Mouse (Mus musculus) kidney, postnatal 14 days (tissue): ENCODE measurements around the gene Lrba.

ENCODE experiments used
- DNase-seq: peaks from one replicate; pipeline ENCODE4 v3.0.0; 2022; ENCODE audit warnings: mixed read lengths

Gene Lrba

DNA sequence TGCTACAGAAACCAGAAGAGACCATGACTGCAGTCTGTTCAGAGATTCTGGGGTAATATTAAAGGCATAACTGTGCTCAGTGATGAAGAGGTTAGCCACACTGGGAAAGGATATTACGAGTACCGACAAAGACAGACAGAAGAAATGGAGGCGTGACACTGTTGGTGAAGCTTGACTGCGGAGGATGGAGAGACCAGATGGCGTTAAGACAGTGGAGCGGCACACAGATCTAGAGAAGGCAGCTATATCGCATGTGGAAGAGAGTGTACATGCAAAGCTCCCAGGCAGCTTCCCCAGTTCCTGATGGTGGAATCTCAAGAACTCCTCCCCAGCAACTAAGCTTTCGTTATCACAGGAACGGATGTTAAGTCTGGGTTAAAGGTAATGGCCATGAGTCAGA is 579.8 kb downstream of the Lrba start:
- DNase-seq, result no peak

DNA sequence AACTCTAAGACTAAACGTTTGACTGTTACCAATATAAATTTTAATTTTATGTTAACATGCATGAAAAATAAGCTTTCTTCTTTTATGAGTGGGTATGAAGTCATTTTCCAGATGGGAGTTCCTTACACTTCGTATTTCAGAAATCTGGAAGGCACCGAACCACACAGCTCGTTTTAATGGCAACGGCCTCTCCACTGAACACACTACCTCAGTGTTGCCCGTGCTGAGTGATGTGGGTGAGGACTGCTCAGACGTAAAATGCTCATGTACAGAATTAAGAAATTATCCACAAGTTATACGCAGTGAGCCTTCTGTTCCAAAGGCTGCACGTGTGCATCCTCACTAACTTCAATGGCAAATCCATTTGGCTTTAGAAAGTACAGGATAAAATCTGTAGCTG is 582.4 kb downstream of the Lrba start:
- no peak for DNase-seq

DNA sequence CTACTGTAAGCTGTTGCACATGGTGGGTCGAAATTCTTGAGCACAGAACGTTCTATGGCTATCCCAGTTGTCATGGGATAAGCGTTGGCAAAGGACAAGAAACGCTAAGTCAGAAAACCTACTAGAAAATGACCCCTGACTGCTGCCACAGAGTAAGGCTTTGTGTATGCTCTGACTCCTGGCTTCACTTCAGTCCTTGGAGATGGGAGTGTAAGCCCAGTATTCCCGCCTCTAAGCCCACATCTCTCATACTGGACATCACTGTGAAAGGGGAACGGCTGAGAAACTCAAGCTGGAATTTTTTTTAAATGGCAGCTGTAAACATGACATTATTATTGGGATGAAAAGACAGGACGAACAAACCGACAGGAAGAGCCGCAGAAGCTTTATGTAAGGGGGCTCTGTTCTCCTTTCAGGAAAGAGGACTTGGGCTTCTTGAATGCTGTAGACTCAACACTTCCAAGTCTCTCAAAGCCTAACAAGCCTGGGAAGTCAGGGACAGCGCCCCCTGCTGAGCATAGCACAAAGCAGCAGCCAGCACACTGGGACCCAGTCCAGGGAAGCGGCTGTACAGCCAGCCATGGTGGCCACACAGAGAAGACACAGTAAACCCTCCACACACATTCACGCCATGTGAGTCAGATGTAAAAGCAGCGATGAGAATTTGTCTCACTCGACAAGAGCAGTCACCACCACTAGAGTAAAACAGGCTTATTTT is 583.4 kb downstream of the Lrba start:
- peak; percentile 27 for DNase-seq

DNA sequence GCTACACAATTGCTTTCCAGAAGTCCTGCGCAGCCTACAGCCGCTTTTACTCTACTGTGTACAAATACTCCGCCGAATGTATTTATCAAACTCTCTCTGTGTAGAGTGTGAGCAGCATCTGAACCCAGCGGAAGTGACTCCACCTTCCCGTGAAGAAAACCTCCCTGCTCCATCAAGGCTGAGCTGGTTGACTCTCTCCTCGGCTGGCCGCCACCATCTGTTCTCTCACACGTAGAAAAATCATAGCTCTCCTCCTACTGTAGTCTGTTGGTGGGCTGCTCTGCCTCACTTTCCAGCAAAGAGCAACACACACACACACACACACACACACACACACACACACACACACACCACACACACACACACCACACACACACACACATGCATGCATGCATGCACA is 584.7 kb downstream of the Lrba start:
- DNase-seq, result no peak

DNA sequence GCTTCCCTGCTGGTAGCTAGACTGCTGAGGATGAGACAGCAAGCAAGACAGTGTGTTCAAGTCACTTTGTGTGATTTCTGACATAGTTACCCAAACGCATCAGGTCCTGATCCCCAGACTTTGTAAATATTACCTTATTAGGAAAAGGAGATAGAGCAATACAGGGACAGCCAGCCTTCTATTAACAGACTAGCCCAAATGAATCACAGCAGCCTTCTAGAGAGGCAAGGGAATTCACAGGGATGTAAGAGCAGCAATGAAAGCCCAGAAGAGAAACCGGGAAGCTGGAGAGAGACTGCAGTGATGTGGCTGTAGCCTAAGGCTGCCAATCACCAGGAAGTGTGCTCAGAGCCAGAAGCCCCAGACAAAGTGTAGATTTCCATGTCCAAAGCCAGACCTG is 585.2 kb downstream of the Lrba start:
- DNase-seq, result no peak

DNA sequence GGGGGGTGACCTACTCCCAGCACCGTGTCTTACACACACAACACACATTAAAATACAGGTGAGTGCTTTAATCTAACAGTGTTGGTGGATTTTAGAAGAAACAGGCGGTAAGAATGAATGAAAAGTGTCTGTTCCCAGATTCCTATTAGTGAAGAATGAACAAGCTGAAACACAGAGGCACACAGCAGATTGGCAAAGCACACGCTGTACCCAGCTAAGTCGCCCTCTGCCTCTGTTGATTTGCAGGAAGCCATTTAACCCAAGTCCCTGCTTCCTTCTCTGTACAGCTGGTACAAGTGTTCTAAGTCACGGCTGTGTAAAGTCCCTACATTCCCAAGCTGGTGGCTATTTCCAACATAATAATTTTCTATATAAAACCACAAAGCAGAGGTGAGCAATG is 586.4 kb downstream of the Lrba start:
- no peak for DNase-seq

DNA sequence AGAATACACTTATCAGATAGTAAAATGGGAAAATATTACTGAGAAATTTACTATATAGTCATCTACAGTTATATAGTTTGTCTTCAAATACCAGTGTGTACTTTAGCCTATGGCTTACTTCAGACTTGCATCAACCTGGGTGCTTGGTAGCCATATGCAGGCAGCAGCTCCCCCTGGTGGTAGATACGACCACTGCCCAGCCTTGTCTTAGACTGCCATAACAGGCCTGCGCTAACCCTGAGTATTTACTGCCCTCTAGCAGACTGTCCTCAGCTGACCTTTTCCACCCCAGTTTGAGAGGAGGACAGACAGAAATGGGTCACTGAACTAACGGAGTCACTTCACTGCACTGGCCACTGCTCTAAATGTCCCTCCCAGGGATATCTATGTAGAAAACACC is 588.2 kb downstream of the Lrba start:
- peak; percentile 89 for DNase-seq

DNA sequence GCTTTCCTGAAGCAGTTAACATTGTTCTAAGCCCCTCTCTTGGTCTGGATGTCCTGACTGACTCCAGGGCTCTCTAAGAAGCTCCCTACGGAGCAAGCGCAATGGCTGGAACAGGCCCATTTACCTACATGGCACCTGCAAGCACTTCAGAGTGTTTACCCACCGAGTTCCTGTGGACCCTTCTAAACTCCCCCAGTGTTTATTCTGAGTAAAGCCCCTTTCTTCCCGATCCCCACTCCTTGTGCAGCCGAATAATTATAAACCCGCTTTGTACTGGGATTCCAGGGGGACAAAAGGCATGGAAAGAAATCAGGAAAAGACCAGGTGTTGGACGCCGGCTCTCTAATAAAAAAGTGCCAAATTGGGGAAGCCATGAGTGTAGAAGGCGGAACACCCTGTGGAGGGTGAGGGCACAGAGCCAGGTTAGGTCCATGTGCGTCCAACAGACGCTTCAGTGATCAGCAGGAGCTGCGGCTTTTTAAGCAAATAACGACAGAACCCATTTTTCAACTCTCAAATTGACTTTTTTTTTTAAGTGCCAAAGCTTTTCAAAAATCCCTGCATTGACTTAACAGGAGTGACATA is 593.6 kb downstream of the Lrba start:
- no peak for DNase-seq

DNA sequence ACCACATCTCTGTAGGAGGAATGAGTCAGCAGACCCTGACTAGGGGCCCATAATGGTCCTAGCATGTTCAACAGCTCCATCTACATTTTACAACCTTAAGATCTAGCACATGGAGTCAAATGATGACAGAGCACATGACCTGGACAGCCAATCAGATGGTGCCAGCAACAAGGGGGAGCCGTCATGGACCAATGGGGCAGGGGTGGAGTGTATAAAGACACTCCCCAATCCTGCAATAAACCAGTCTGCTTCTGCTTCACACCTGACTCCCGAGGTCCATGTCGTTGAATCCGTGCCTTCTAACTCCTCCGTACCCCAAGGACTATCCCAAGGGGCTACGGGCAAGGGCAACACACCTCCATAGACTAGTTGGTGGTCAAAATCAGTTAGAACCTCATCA is 594.9 kb downstream of the Lrba start:
- no peak for DNase-seq

DNA sequence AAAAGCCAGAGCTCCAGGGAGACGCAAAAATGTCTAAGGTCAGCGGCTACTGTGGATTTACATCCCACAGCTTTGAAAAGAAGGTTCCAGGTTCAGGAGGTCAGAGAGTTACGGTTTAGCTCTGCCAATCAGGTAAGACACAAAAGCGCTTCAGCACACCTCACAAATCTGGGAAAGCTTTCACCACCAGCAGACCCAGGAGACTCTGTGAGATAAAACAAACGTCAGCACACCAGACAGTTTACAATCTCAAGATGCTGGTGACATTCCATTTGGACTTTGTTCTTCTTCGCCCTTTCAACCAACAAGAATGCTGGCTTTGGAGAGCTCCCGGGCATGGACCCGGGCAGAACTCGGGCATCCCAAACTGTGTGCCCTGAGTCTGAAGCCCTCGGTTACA is 595.9 kb downstream of the Lrba start:
- peak; percentile 40 for DNase-seq

DNA sequence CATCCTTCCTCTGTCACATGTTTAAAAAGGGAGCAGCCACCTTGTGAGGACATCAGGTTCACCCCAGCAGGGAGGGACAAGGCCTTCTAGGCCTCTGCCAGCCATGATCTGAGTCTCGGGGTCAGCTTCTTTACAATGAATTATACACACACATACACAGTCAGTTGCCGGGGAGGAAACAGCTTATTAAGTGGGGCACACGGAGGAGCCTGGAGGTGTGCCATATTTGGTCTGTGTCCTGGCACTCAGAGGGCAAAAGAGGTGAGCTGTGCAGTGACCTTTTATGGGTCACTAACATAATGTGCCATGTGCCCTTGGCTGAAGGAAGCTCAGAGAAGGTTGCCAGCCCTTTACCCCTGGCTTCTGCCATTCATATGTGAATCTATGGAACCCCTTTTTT is 596.9 kb downstream of the Lrba start:
- peak; percentile 42 for DNase-seq

DNA sequence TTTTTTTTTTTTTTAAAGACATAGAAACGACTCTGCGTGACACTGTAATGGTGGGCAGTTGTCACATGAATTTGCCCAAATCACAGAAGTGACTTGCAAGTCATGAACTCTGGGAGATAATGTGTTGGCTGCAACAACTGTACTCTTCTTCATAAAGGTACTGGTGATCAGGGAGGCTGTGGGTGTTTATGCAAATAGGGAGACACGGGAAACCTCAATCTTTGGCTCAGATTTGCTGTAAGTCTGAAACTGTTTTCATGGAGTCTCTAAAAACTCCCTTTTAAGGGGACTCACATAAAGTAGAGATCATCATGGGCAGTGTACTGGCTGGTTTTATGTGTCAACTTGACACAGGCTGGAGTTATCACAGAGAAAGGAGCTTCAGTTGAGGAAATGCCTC is 603.0 kb downstream of the Lrba start:
- no peak for DNase-seq

DNA sequence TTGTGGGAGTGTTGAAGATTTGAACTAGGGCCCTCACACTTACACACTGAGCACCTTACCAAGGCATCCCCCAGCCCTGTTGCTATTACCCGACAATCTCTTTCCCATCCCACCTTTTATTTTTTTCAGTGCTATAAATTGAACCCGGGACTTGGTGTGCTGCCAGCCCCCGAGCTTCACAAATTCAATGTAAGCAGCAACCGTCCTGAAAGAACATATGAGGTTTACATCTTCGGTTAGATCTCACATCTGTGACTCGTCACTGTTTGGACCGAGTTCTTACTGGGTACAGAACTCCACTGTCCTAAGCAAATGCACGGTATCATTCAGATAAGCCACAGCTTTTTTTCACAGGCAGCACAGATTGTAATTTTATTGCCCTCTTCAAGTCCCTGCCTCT is 607.6 kb downstream of the Lrba start:
- DNase-seq, result no peak
